Mouse (Mus musculus) forebrain, embryonic 10.5 days (tissue): ENCODE data around the gene Bcl11b. TPM values are rescaled to one million over a fixed set of nuclear protein-coding genes. Genes with fewer than 3 reads are reported as not detected.

Experiments
- DNase-seq: peaks from one replicate; pipeline ENCODE4 v3.0.0-alpha.2; 2017; ENCODE audit warnings: low spot score; ENCODE audit errors: extremely low spot score
- H3K27ac ChIP-seq: fragments of 300-500 bp; sonication (generic); 2 replicates; pipeline ENCODE4 v1.5.1; 2016; ENCODE audit warnings: mild to moderate bottlenecking
- H3K27me3 ChIP-seq: fragments of 300-500 bp; sonication (generic); 2 replicates; pipeline ENCODE4 v1.6.1; 2016; ENCODE audit warnings: mild to moderate bottlenecking; ENCODE audit not compliant: poor library complexity, severe bottlenecking
- H3K36me3 ChIP-seq: fragments of 300-500 bp; sonication (generic); replicated peaks from 2 replicates; pipeline ENCODE4 v1.6.1; 2016; ENCODE audit warnings: mild to moderate bottlenecking, moderate library complexity
- H3K4me1 ChIP-seq: fragments of 300-500 bp; sonication (generic); 2 replicates; pipeline ENCODE4 v1.6.1; 2016
- H3K4me3 ChIP-seq: fragments of 300-500 bp; sonication (generic); 2 replicates; pipeline ENCODE4 v1.5.1; 2016; ENCODE audit warnings: mild to moderate bottlenecking, moderate library complexity
- H3K9me3 ChIP-seq: fragments of 300-500 bp; sonication (generic); 2 replicates; pipeline ENCODE4 v1.6.1; 2016; ENCODE audit warnings: mild to moderate bottlenecking, moderate library complexity
- WGBS: fragments of 180-500 bp; shearing (Covaris S2); methylation state at CpG from one replicate; pipeline ENCODE4 v1.1.7; 2016; 5-methylcytosine and 5-hydroxymethylcytosine counted together
- polyA plus RNA-seq: library from polyadenylated mRNA; unstranded; fragments of >200 nt; fragmentation: Nextera tagmentation; extraction: Ambion mirVana; gene quantifications from 2 replicates; pipeline ENCODE4 v1.2.1, GENCODE M21; 2016

Bcl11b gene
- polyA plus RNA-seq, 1 experiment from 2014 or later = 5.5 TPM

GRCm38 (mm10) chr12:107936972-107937371 is 66.4 kb downstream of the Bcl11b start:
- Histone ChIP-seq H3K9me3 (no peaks in the 10 kb centered on the region), H3K4me1 (peaks cover 59% of the 10 kb centered on the region), H3K27ac (no peak overlapping the region), H3K27me3 (no peaks in the 10 kb centered on the region), H3K4me3 (no peak overlapping the region), H3K36me3 (peaks cover 3% of the 10 kb centered on the region; the same call in 1 of the 2 replicates)
- 94% methylated on average over 5 of the region's 5 CpGs for WGBS
- no peak for DNase-seq

- DNase-seq = no peak
- Histone ChIP-seq H3K4me1 (peaks cover 64% of the 10 kb centered on the region), H3K4me3 (no peak overlapping the region), H3K27ac (no peak overlapping the region), H3K36me3 (no peaks in the 10 kb centered on the region), H3K27me3 (no peaks in the 10 kb centered on the region), H3K9me3 (no peaks in the 10 kb centered on the region)
- 85% methylated on average over 7 of the region's 7 CpGs for WGBS
Observed at GRCm38 (mm10) chr12:107936406-107936805, 67.0 kb downstream of the Bcl11b start.

- Histone ChIP-seq H3K4me3 (no peak overlapping the region), H3K27ac (peak overlapping the region; percentile 35; the same call in 1 of the 2 replicates), H3K36me3 (no peaks in the 10 kb centered on the region), H3K27me3 (no peaks in the 10 kb centered on the region), H3K9me3 (no peaks in the 10 kb centered on the region), H3K4me1 (peaks cover 79% of the 10 kb centered on the region)
- DNase-seq = no peak
- WGBS = 89% methylated on average over 19 of the region's 19 CpGs
Observed at GRCm38 (mm10) chr12:107934831-107935437, 68.5 kb downstream of the Bcl11b start.

GRCm38 (mm10) chr12:107932140-107932539 is 71.3 kb downstream of the Bcl11b start:
- H3K27ac ChIP-seq = peak overlapping the region; percentile 65; the same call in 1 of the 2 replicates

GRCm38 (mm10) chr12:107931476-107931875 is 71.9 kb downstream of the Bcl11b start:
- WGBS = 89% methylated on average over 5 of the region's 5 CpGs

More at GRCm38 (mm10) chr12:107932140-107932539, 71.3 kb downstream of the Bcl11b start:
- H3K4me3 ChIP-seq = no peak overlapping the region
- DNase-seq = no peak
- 57% methylated on average over 12 of the region's 12 CpGs for WGBS
- H3K27me3 ChIP-seq = no peaks in the 10 kb centered on the region
- H3K4me1 ChIP-seq = peaks cover 92% of the 10 kb centered on the region
- no peaks in the 10 kb centered on the region for H3K36me3 ChIP-seq
- no peaks in the 10 kb centered on the region for H3K9me3 ChIP-seq

GRCm38 (mm10) chr12:107930611-107931350 is 72.6 kb downstream of the Bcl11b start:
- WGBS = 80% methylated on average over 28 of the region's 28 CpGs
- DNase-seq = no peak
- no peaks in the 10 kb centered on the region for H3K36me3 ChIP-seq
- peaks cover 83% of the 10 kb centered on the region for H3K4me1 ChIP-seq
- peak overlapping the region; percentile 65; the same call in 1 of the 2 replicates for H3K27ac ChIP-seq
- no peaks in the 10 kb centered on the region for H3K27me3 ChIP-seq
- no peaks in the 10 kb centered on the region for H3K9me3 ChIP-seq
- no peak overlapping the region for H3K4me3 ChIP-seq

More at GRCm38 (mm10) chr12:107931476-107931875, 71.9 kb downstream of the Bcl11b start:
- H3K4me3 ChIP-seq = no peak overlapping the region
- peaks cover 88% of the 10 kb centered on the region for H3K4me1 ChIP-seq
- H3K9me3 ChIP-seq = no peaks in the 10 kb centered on the region
- DNase-seq = no peak
- H3K27me3 ChIP-seq = no peaks in the 10 kb centered on the region
- peak overlapping the region; percentile 65 for H3K27ac ChIP-seq
- no peaks in the 10 kb centered on the region for H3K36me3 ChIP-seq

GRCm38 (mm10) chr12:107928905-107929304 is 74.5 kb downstream of the Bcl11b start:
- no peaks in the 10 kb centered on the region for H3K36me3 ChIP-seq
- 0 out of 2 replicates have a peak overlapping the region, but pooled peaks have one; percentile 25 for H3K27ac ChIP-seq
- H3K4me1 ChIP-seq = peaks cover 79% of the 10 kb centered on the region
- WGBS = 83% methylated on average over 7 of the region's 7 CpGs
- H3K9me3 ChIP-seq = no peaks in the 10 kb centered on the region
- H3K27me3 ChIP-seq = no peaks in the 10 kb centered on the region
- H3K4me3 ChIP-seq = no peak overlapping the region
- DNase-seq = no peak

- DNase-seq = no peak
- H3K27ac ChIP-seq = no peak overlapping the region
- H3K4me3 ChIP-seq = no peak overlapping the region
- no peaks in the 10 kb centered on the region for H3K9me3 ChIP-seq
- no peaks in the 10 kb centered on the region for H3K27me3 ChIP-seq
- 86% methylated on average over 15 of the region's 15 CpGs for WGBS
- peaks cover 78% of the 10 kb centered on the region for H3K4me1 ChIP-seq
- no peaks in the 10 kb centered on the region for H3K36me3 ChIP-seq
Observed at GRCm38 (mm10) chr12:107928464-107928901, 74.9 kb downstream of the Bcl11b start.

GRCm38 (mm10) chr12:107927961-107928431 is 75.4 kb downstream of the Bcl11b start:
- no peaks in the 10 kb centered on the region for H3K27me3 ChIP-seq
- peaks cover 73% of the 10 kb centered on the region for H3K4me1 ChIP-seq
- no peak for DNase-seq
- no peak overlapping the region for H3K4me3 ChIP-seq
- H3K36me3 ChIP-seq = no peaks in the 10 kb centered on the region
- 86% methylated on average over 10 of the region's 10 CpGs for WGBS
- H3K27ac ChIP-seq = peak overlapping the region; percentile 48
- H3K9me3 ChIP-seq = no peaks in the 10 kb centered on the region

- DNase-seq = no peak
- 94% methylated on average over 22 of the region's 22 CpGs for WGBS
- Histone ChIP-seq H3K4me1 (peaks cover 62% of the 10 kb centered on the region), H3K9me3 (no peaks in the 10 kb centered on the region), H3K4me3 (no peak overlapping the region), H3K27ac (no peak overlapping the region), H3K36me3 (no peaks in the 10 kb centered on the region), H3K27me3 (no peaks in the 10 kb centered on the region)
Observed at GRCm38 (mm10) chr12:107926074-107926855, 77.1 kb downstream of the Bcl11b start.

- Histone ChIP-seq H3K27me3 (no peaks in the 10 kb centered on the region), H3K36me3 (no peaks in the 10 kb centered on the region), H3K27ac (0 out of 2 replicates have a peak overlapping the region, but pooled peaks have one; percentile 2), H3K4me1 (peaks cover 60% of the 10 kb centered on the region), H3K9me3 (no peaks in the 10 kb centered on the region), H3K4me3 (no peak overlapping the region)
- 80% methylated on average over 4 of the region's 4 CpGs for WGBS
- no peak for DNase-seq
Observed at GRCm38 (mm10) chr12:107924696-107925095, 78.7 kb downstream of the Bcl11b start.

GRCm38 (mm10) chr12:107923963-107924362 is 79.4 kb downstream of the Bcl11b start:
- 78% methylated on average over 3 of the region's 3 CpGs for WGBS
- Histone ChIP-seq H3K4me1 (peaks cover 54% of the 10 kb centered on the region), H3K27ac (no peak overlapping the region), H3K4me3 (no peak overlapping the region), H3K36me3 (no peaks in the 10 kb centered on the region), H3K27me3 (no peaks in the 10 kb centered on the region), H3K9me3 (no peaks in the 10 kb centered on the region)
- DNase-seq = no peak
